Mouse (Mus musculus) embryonic fibroblast, embryonic 13.5 days (primary cell): ENCODE results near the gene Arl15.

Experiments used
- CTCF ChIP-seq: IDR thresholded peaks from 2 replicates; pipeline ENCODE4 v1.5.1; 2011; ENCODE audit warnings: mild to moderate bottlenecking, control low read depth, low read length, moderate library complexity, borderline replicate concordance; ENCODE audit not compliant: insufficient read depth
- POLR2A ChIP-seq: IDR thresholded peaks from 2 replicates; pipeline ENCODE4 v1.6.1; 2011; ENCODE audit warnings: low read depth, mild to moderate bottlenecking, control low read depth, low read length, moderate library complexity

- TF ChIP-seq CTCF (no peak), POLR2A (no peak)
Observed at GRCm38 (mm10) chr13:114003463-114003862, 209.2 kb downstream of the Arl15 start.
